Mouse (Mus musculus) thymus, postnatal 36 days (tissue): ENCODE measurements around the gene Mrpl22.

Experiments
- DNase-seq, 2 experiments: peaks; one replicate each; pipeline ENCODE4 v3.0.0; 2022; ENCODE audit warnings: mixed read lengths in 2 of 2

Gene Mrpl22

GRCm38 (mm10) chr11:58171459-58172091 is at the start of gene Mrpl22:
Mrpl22 (plus strand) TSS chr11:58171661.
- DNase-seq, result peak; percentile 94

- DNase-seq, result no peak
Measured at GRCm38 (mm10) chr11:58123711-58124110, 47.8 kb upstream of the Mrpl22 start.

GRCm38 (mm10) chr11:58125021-58125420 is 46.4 kb upstream of the Mrpl22 start:
- DNase-seq, result no peak

GRCm38 (mm10) chr11:58126397-58127160 is 44.9 kb upstream of the Mrpl22 start:
- DNase-seq, result no peak

- DNase-seq, result no peak
Measured at GRCm38 (mm10) chr11:58127544-58127943, 43.9 kb upstream of the Mrpl22 start.

- DNase-seq, result no peak
Measured at GRCm38 (mm10) chr11:58129302-58129843, 42.1 kb upstream of the Mrpl22 start.

- no peak for DNase-seq
Measured at GRCm38 (mm10) chr11:58132026-58132425, 39.4 kb upstream of the Mrpl22 start.

GRCm38 (mm10) chr11:58134869-58135268 is 36.6 kb upstream of the Mrpl22 start:
- peak; percentile 28 to 49 for DNase-seq

- DNase-seq, result no peak
Measured at GRCm38 (mm10) chr11:58135296-58135695, 36.2 kb upstream of the Mrpl22 start.

- no peak for DNase-seq
Measured at GRCm38 (mm10) chr11:58136677-58137076, 34.8 kb upstream of the Mrpl22 start.

GRCm38 (mm10) chr11:58138821-58139220 is 32.6 kb upstream of the Mrpl22 start:
- DNase-seq, result peak; percentile 45 to 52

GRCm38 (mm10) chr11:58139466-58139865 is 32.0 kb upstream of the Mrpl22 start:
- peak; percentile 44 to 56 for DNase-seq

GRCm38 (mm10) chr11:58143704-58144426 is 27.6 kb upstream of the Mrpl22 start:
- DNase-seq, result no peak

GRCm38 (mm10) chr11:58146241-58146640 is 25.2 kb upstream of the Mrpl22 start:
- DNase-seq, result no peak

- no peak for DNase-seq
Measured at GRCm38 (mm10) chr11:58155458-58155857, 16.0 kb upstream of the Mrpl22 start.

GRCm38 (mm10) chr11:58156871-58157270 is 14.6 kb upstream of the Mrpl22 start:
- DNase-seq, result no peak

- peak; percentile 20 for DNase-seq
Measured at GRCm38 (mm10) chr11:58165072-58165471, 6.4 kb upstream of the Mrpl22 start.

- no peak for DNase-seq
Measured at GRCm38 (mm10) chr11:58167822-58168166, 3.7 kb upstream of the Mrpl22 start.

GRCm38 (mm10) chr11:58168167-58168915 is 3.1 kb upstream of the Mrpl22 start, which contains the start of gene Gemin5:
Gemin5 (minus strand) TSS chr11:58168539.
- peak; percentile 84 to 85 for DNase-seq

- DNase-seq, result no peak
Measured at GRCm38 (mm10) chr11:58169666-58170065, 1.8 kb upstream of the Mrpl22 start.

- peak; percentile 63 to 64 for DNase-seq
Measured at GRCm38 (mm10) chr11:58179563-58179962, 8.1 kb downstream of the Mrpl22 start.

GRCm38 (mm10) chr11:58179986-58180385 is 8.5 kb downstream of the Mrpl22 start:
- DNase-seq, result peak; percentile 45 to 46

GRCm38 (mm10) chr11:58180756-58181155 is 9.3 kb downstream of the Mrpl22 start:
- peak in 1 of 2 experiments; percentile 18 for DNase-seq
